Mouse (Mus musculus): ENCODE data around the gene Gdpgp1. TPM values are rescaled to one million over a fixed set of nuclear protein-coding genes. Genes with fewer than 3 reads are reported as not detected.

Gene Gdpgp1
- under 1 TPM; 0.77 to 0.91 TPM for total RNA-seq (2021)
- long read RNA-seq, experiment 1, full-length matches to known transcripts: 2 of 2 reads
- long read RNA-seq, experiment 1, partial matches to known transcripts: 0 of 2 reads
- long read RNA-seq, experiment 1, other reads (novel, unspliced or antisense): 0 of 2 reads
- long read RNA-seq, experiment 2, partial matches to known transcripts: 0 of 1 reads
- long read RNA-seq, experiment 2, other reads (novel, unspliced or antisense): 1 of 1 reads

GRCm38 (mm10) chr7:80232489-80233029, at the start of gene Gdpgp1, which contains the start of gene Cib1:
TSS of gene Gdpgp1 (plus strand) at chr7:80232865.
TSS of gene Cib1 (minus strand) at chr7:80232813.
- DNase-seq: peak; percentile 98

- DNase-seq: no peak
Measured at GRCm38 (mm10) chr7:80183466-80183865, 49.2 kb upstream of the Gdpgp1 start.

GRCm38 (mm10) chr7:80183969-80184368, 48.7 kb upstream of the Gdpgp1 start:
- no peak for DNase-seq

DNA sequence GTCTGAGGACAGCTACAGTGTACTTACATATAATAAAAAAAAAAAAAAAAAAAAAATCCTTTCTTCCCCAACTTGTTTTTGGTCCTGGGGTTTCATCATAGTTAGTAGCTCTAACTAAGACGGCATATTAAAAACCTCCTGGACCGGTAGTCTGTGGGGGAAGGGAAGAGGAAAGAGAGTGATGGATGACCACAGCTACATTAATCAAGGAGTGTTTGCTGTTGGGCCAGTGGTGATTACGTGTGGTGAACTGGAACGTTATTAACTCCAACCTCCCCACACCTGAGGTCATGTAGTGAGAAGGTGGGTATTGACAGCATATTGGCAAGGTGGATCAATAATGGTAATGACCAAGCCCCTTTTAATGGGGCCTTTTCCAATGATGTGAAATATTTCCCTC, 48.1 kb upstream of the Gdpgp1 start:
- DNase-seq: no peak

DNA sequence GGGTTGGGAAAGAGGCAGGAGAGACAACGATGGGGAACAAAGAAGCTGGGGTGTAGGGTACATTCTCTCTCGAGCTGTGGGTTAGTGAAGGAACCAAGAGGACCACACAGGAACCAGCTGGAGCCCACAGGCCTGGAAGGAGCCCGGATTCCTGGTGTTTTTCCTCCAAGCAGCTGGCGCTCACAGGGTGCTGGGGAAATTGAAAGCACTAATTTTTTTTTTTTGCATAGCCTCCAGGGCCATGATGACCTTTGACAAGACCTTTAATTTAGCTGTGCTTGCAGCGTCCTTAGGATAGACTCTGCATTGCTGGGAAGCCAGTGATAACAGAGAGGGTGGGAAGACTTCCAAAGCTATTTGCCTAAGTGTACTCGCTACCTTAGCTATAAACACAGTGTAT, 47.7 kb upstream of the Gdpgp1 start:
- no peak for DNase-seq

DNA sequence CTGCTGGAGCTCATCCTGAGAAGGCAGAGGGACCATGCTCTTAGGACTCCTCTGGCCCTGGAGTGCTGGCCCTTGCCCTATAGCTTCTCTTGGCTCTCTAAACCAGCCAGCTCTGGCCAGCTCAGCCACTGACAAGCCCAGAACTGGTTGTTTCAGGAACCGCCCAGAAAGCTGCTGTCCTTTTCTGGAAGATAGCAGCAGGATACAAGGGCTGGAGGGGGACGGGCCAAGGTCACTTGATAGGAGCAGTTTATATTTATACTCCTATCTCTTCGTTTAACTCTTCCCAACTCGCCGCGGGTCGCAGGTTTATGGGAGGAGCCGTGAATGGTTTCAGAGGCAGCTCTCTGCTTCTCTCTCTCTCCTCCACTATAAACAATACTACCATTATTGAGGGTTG, 46.6 kb upstream of the Gdpgp1 start:
- peak; percentile 47 for DNase-seq

DNA sequence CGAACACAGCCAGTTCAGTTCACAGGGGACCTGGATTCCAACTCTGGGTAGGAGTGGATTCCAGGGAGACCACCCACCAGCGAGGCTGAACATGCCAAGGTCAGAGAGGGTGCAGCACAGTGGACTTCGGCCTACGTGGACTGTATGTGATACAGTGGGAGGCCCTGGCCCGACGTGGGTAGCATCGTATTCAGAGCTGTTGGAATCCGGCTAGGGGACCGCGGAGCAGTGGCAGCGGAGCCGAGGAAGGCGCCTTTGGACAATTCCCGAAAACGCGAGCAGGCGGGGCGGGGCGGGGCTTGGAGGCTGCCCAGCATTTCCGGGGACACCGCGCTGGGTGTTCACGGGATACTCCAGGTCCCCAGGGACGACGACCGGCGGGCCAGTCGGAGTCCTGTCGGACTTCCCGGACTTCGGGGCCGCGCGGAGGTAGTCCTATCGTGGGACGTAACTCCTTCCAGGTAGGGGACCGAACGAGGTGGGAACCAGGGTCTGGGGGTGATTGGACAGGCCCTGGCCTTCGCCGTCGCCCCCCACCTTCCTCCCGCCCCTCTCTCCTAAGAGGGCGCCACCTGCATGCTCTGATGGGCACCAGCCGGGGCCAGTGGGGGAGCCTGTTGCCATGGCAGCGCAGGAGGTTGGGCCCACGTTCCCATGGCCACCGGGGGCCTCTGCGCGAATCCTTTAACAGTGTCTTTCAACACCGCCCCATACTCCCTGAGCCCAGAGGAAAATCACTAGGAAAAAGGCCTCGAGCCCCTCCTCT, 46.0 kb upstream of the Gdpgp1 start, which contains the start of gene Sema4b:
Sema4b (plus strand) TSS at position 311 of the 766 bp plus-strand sequence.
- peak; percentile 84 for DNase-seq

DNA sequence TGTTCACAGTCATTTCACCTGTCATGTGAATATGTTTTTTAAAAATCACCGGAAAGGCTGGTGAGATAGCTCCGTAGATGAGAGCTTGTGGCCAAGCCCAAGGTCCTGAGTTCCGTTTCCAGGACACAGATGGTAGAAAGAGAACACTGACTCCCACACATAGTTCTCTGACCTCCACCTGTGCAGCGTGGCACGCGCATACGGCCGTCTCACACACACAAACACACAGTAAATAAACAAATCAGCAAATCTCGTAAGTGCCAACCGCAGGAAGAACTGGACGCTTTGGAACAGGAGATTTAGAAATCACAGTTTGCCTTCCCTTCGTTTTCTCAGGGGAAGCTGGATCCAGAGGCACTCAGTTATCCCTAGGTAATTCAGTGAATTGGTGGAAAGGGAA, 45.2 kb upstream of the Gdpgp1 start:
- DNase-seq: no peak

DNA sequence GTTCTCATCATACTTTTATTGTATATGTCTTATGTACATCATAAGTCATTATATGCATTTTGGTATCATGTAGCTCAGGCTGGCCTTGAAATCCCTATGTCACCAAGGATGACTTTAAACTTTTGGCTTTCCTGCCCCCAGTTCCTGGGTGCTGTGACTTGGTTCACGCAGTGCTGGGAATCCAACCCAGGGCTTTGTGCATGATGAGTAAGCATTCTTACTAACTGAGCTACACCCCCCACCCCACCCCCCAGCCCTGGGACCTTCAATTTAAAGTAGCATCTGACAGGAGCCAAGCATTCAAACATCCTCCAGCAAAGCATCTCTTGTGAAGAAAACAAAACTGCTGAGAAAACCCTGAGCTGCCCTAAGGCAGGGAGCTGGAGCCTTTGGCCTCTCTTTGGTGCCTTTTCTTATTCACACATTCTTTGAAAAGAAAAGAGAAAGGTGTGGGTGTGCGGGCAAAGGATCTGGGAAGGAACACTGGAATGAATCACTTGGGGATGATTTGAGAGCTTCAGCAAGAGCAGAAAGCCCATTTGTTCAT, 44.0 kb upstream of the Gdpgp1 start:
- no peak for DNase-seq

DNA sequence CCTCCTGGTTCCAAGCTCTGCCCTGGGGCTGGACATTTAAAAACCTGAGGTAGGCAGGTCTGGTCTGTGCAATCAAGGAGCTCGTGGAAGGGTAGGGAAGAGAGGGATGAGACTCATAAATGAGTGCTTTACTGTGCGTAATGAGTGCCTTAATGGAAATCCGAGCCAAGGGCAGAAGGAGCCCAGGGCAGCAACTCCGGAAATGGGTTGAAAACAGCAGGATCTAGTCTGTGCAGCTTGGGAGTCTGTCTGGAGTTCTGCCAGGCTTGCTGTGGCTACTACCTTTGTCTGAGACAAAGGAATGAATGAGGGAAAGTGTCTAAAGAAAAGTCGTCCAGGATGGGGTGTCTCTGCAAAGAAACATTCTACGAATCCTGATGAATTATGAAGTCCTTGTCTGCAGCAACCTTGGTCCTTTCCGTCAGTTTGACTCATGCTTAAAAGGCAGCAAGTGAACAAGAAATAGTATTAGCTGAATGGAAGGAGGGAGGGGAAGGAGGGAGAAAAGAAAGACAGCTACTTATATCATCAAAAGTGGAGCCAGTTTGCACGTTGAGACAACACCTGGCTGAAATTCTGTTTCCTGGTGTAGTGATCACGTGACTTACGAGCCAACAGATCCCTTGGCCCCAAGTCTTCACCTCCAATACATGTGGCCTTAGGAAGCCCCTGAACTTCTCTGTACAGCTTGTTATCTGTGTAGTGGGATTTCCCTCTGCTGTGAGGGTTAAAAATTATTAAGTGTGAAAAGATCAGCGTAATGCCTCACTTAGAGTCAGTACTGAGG, 43.3 kb upstream of the Gdpgp1 start:
- DNase-seq: no peak

DNA sequence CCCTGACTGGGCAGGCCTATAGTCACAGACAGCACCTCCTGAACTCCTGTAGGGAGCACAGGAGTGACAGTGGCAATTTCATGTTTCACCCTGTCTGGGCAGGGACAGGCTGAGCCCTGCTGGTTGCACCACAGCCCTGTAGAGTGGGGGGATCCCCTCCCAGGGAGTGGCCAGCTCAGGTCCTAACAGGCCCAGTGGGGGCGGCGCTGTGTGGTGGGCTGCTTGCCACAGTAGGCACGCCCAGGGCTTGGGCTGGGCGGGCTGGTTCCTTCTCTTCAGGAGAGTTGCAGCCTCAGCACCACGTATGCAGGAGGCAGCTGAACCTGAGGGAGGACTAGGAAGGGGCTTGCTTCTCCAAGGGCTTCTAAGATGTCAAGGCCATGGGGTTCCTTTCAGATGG, 41.2 kb upstream of the Gdpgp1 start:
- no peak for DNase-seq

GRCm38 (mm10) chr7:80192226-80193061, 40.2 kb upstream of the Gdpgp1 start:
- peak; percentile 75 for DNase-seq

- no peak for DNase-seq
Measured at GRCm38 (mm10) chr7:80193941-80194739, 38.5 kb upstream of the Gdpgp1 start.

DNA sequence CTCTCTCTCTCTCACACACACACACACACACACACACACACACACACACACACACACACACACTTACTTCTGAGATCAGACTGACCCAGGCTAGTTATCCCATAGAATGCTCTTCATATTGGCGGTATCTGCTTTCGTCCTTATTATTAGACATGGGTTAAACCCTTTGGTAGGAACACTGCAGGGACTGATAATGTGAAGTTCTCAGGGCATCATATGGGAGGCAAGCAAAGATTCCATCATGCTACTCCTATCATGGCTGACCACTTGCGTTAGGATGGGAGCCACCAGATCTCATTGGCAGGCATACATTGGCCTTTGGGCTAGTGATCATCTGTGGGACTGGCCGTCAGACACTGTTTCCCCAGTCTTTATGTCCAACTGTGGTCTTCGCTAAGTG, 37.5 kb upstream of the Gdpgp1 start:
- no peak for DNase-seq

GRCm38 (mm10) chr7:80195576-80196263, 36.9 kb upstream of the Gdpgp1 start:
- DNase-seq: no peak

GRCm38 (mm10) chr7:80197371-80197770, 35.3 kb upstream of the Gdpgp1 start:
- DNase-seq: no peak

DNA sequence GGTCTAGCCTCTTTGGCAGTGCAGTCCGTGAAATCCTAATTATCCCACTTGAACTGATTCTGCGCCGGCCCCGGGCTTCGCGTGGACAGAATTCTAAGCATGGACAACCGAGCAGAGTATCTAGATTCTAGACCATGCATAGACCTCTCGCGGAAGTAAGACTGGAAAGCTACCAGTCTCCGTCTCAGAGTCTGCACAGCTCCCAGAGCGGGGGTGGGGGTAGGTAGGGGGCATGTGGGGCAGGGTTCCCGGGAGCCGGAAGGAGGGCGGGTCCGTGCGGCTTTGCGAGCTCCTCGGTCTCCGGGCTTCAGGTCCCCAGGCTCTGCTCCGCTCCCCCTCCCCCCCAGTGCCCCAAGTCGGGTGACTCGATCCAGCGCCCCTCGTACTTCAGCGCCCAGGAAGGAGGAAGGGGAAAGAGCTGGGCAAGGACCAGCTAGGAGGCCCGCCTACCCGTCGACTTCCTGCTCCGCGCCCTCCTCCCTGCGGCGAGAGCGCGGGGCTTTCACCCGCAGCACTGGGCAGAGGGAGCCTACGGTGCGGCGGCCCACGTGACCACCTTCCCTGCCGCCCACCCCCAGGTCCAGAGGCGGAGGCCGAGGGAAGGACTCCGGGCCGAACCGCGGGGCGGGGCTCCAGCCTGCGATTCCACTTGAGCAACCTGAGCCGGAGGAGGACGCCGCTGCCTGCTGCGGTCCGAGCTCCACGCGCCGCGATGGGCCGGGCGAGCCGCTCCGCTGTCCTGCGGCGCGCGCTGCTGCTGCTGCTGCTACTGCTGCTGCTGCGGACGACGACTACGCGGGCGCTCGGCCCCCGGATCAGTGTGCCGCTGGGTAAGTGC, 34.5 kb upstream of the Gdpgp1 start:
- DNase-seq: peak; percentile 75

DNA sequence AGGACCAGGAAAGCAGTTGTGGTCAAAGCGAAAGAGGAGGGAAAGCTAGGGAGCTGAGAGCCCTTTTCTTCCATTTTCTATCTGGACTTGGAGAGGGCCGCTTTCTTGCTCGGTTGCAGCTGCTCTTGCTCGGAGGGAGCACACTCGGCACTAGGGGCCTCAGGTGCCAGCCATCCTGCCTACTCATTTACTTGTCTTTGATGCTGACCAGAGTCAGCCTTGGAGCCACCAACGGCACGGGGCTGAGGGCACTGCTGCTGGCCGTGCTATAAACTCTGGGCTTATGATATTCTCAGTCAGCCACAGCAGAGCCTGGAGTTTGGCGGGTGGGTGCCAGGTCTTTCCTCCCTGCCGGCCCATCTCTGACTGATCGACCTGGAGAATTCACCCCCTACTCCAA, 33.8 kb upstream of the Gdpgp1 start:
- DNase-seq: no peak

DNA sequence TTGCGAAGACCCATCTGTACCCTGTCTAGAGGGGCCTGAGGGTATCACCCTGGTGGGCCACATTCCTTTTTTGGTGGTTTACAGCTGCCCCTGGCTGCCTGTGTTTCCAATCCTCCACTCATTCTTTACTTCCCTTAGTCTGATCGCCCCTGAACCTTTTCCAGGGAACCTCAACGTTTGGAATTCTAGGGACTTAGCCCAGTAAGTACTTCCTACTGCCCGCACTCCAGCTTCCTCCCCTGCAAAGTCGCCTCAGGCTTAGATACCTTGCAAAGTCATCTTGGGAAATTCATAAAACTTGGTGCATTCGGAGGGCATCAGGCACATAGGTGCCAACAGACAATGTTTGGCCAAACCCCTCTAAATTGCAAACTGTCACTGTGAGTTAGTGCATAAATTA, 33.4 kb upstream of the Gdpgp1 start:
- no peak for DNase-seq
